30 mouse cellular contexts compared by ENCODE assay signal in the genomic region with DNA sequence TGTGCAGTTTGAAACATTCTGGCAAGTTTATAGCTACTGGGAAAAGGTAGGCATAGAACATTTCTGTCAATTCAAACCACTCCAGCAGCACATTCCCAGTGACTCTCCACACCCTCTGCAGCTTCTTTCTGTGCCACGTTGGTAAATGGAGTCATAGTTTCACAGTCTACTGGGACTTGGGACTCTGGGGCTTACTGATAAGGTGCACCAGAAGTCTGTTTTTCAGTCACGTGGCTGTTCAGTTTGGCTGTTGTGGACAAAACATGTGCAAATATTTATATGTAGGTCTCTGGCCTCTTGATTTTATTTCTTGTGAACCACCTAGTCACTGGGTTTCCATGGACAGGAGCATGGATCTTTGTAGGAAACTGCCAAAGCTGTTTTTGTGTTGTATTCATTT. TPM values are rescaled to one million over a fixed set of nuclear protein-coding genes. Genes with fewer than 3 reads are reported as not detected.
DNase-seq lines count a peak whose midpoint lies in the region; ATAC-seq lines count a peak whose summit lies in the region.
"Had no signal": no experiment of that assay in that cellular context is flagged by ENCODE, and none has a peak within 500 bp of the region (broad histone marks: within the 10 kb centered on the region; RNA-seq: fewer than 3 reads in every experiment).

No protein-coding gene starts in this region.

- no peak overlapping the region for H3K4me3 ChIP-seq in heart, embryonic 12.5 days
- H3K4me3 ChIP-seq in intestine, embryonic 15.5 days (replicated peaks): no peak overlapping the region
- no peak overlapping the region for H3K4me3 ChIP-seq in liver, embryonic 13.5 days (replicated peaks)
- H3K4me3 ChIP-seq: forebrain, embryonic 10.5 days; heart, embryonic 15.5 days; hindbrain, embryonic 15.5 days; limb, embryonic 15.5 days; megakaryocyte, embryonic 14.5 days; midbrain, embryonic 15.5 days; myocyte had no signal

- no peak overlapping the region for H3K4me2 ChIP-seq in heart, embryonic 12.5 days
- no peak overlapping the region for H3K4me2 ChIP-seq in intestine, embryonic 15.5 days (replicated peaks)
- H3K4me2 ChIP-seq in liver, embryonic 13.5 days: 0 out of 2 replicates have a peak overlapping the region, but pooled peaks have one; percentile 25
- H3K4me2 ChIP-seq: heart, embryonic 15.5 days; hindbrain, embryonic 15.5 days; limb, embryonic 15.5 days; midbrain, embryonic 15.5 days had no signal

- H3K36me3 ChIP-seq in heart, embryonic 12.5 days: peaks cover 74% of the 10 kb centered on the region
- H3K36me3 ChIP-seq in intestine, embryonic 15.5 days: peaks cover 21% of the 10 kb centered on the region
- H3K36me3 ChIP-seq in liver, embryonic 13.5 days: peaks cover 94% of the 10 kb centered on the region

- peaks cover 34% of the 10 kb centered on the region for H3K4me1 ChIP-seq in heart, embryonic 12.5 days (replicated peaks)
- no peaks in the 10 kb centered on the region for H3K4me1 ChIP-seq in intestine, embryonic 15.5 days (replicated peaks)
- H3K4me1 ChIP-seq in liver, embryonic 13.5 days (replicated peaks): peaks cover 25% of the 10 kb centered on the region
- H3K4me1 ChIP-seq: forebrain, embryonic 10.5 days; hindbrain, embryonic 15.5 days; limb, embryonic 15.5 days; midbrain, embryonic 15.5 days had no signal

- H3K9me3 ChIP-seq in heart, embryonic 12.5 days (replicated peaks): no peaks in the 10 kb centered on the region
- H3K9me3 ChIP-seq in intestine, embryonic 15.5 days: no peaks in the 10 kb centered on the region
- no peaks in the 10 kb centered on the region for H3K9me3 ChIP-seq in liver, embryonic 13.5 days (replicated peaks)
- H3K9me3 ChIP-seq: forebrain, embryonic 10.5 days; heart, embryonic 15.5 days; hindbrain, embryonic 15.5 days; limb, embryonic 15.5 days; megakaryocyte, embryonic 14.5 days; midbrain, embryonic 15.5 days had no signal

- no peak overlapping the region for H3K9ac ChIP-seq in heart, embryonic 12.5 days
- no peak overlapping the region for H3K9ac ChIP-seq in intestine, embryonic 15.5 days
- peak overlapping the region; percentile 22; the same call in 1 of the 2 replicates for H3K9ac ChIP-seq in liver, embryonic 13.5 days
- H3K9ac ChIP-seq: heart, embryonic 15.5 days; hindbrain, embryonic 15.5 days; limb, embryonic 15.5 days; midbrain, embryonic 15.5 days had no signal

- H3K27me3 ChIP-seq in heart, embryonic 12.5 days (replicated peaks): no peaks in the 10 kb centered on the region
- no peaks in the 10 kb centered on the region for H3K27me3 ChIP-seq in intestine, embryonic 15.5 days (replicated peaks)
- no peaks in the 10 kb centered on the region for H3K27me3 ChIP-seq in liver, embryonic 13.5 days
- H3K27me3 ChIP-seq: heart, embryonic 15.5 days; hindbrain, embryonic 15.5 days; limb, embryonic 15.5 days; megakaryocyte, embryonic 14.5 days; midbrain, embryonic 15.5 days had no signal

- H3K27ac ChIP-seq in heart, embryonic 12.5 days (ENCODE audit: poor library complexity, severe bottlenecking): no peak overlapping the region
- H3K27ac ChIP-seq in intestine, embryonic 15.5 days: no peak overlapping the region
- peak overlapping the region; percentile 80 for H3K27ac ChIP-seq in liver, embryonic 13.5 days
- H3K27ac ChIP-seq: forebrain, embryonic 10.5 days; hindbrain, embryonic 15.5 days; kidney, postnatal 0 days; limb, embryonic 15.5 days; midbrain, embryonic 15.5 days had no signal

- 63% methylated on average over 2 of the region's 2 CpGs for WGBS in heart, embryonic 12.5 days
- WGBS in intestine, embryonic 15.5 days: 66% methylated on average over 2 of the region's 2 CpGs
- WGBS in liver, embryonic 13.5 days (ENCODE audit: insufficient replicate concordance): 10% methylated on average over 2 of the region's 2 CpGs

- DNase-seq in heart, adult 8-10 months (ENCODE audit: low spot score): no peak
- DNase-seq in liver, embryonic 13.5 days: peak; percentile 64
- DNase-seq in yolk sac, embryonic 10.5 days (ENCODE audit: low spot score): peak; percentile 11
- no peak for DNase-seq in frontal cortex, postnatal 10 days (ENCODE audit: low spot score in 2 of 2)
- DNase-seq in cerebellum, postnatal 14 days: no peak
- DNase-seq in adrenal gland, adult 8-10 months: no peak
- DNase-seq: cerebellum, adult 11 months; cerebellum, postnatal 25 days; embryo, embryonic 11 days; heart, adult 11 months; heart, postnatal 4 days; kidney, adult 11 months; layer of hippocampus, postnatal 36 days; lung, postnatal 10 days; right cerebral cortex, postnatal 14 days; thymus, postnatal 14 days had no signal

- ATAC-seq in heart, embryonic 12.5 days (ENCODE audit: insufficient number of reproducible peaks, low FRiP score): peak; percentile 73
- ATAC-seq in intestine, embryonic 15.5 days: peak; percentile 54; the same call in 1 of the 2 replicates
- peak; percentile 91 for ATAC-seq in liver, embryonic 13.5 days (ENCODE audit: low read depth)
- ATAC-seq: midbrain, embryonic 15.5 days had no signal

RNA-seq across cellular contexts. Expression of a gene that starts 23.6 kb away (rescaled TPM):
- 71.7 and 73.8 TPM in 2 replicates for polyA plus RNA-seq in heart, embryonic 12.5 days (2016; fragmentation: Nextera tagmentation; extraction: Ambion mirVana)
- total RNA-seq in heart, adult 8-10 months (2022): 10 to 100 TPM; 34.2 to 36.4 (median 35.8) TPM
- polyA plus RNA-seq in intestine, embryonic 15.5 days (2015; fragmentation: Nextera tagmentation; extraction: Ambion mirVana): 78.3 and 79.4 TPM in 2 replicates
- polyA plus RNA-seq in liver, embryonic 13.5 days (2015; fragmentation: Nextera tagmentation; extraction: Ambion mirVana): 39.8 and 44.9 TPM in 2 replicates
- total RNA-seq in adrenal gland, adult 8-10 months (2022): 10 to 100 TPM; 55.0 to 59.3 (median 56.6) TPM

RNA-seq across cellular contexts. Expression of a gene that starts 34.6 kb away (rescaled TPM):
- not detected in 2 replicates for polyA plus RNA-seq in heart, embryonic 12.5 days (2016; fragmentation: Nextera tagmentation; extraction: Ambion mirVana)
- total RNA-seq in heart, adult 8-10 months (2022): not detected
- not detected in 2 replicates for polyA plus RNA-seq in intestine, embryonic 15.5 days (2015; fragmentation: Nextera tagmentation; extraction: Ambion mirVana)
- not detected in 2 replicates for polyA plus RNA-seq in liver, embryonic 13.5 days (2015; fragmentation: Nextera tagmentation; extraction: Ambion mirVana)
- 1 to 10 TPM in 1 of 4 experiments, not detected in 3; 3.1 TPM for total RNA-seq in adrenal gland, adult 8-10 months (2022)
- total RNA-seq: gastrocnemius, adult 8-10 months; heart, postnatal 4 days; layer of hippocampus, postnatal 36 days; left cerebral cortex, postnatal 36 days had no signal
- polyA plus RNA-seq: embryonic facial prominence, embryonic 14.5 days; forebrain, embryonic 10.5 days; heart, embryonic 15.5 days; kidney, postnatal 0 days; limb, embryonic 15.5 days; neural tube, embryonic 14.5 days had no signal

RNA-seq across cellular contexts. Expression of a gene that starts 40.8 kb away (rescaled TPM):
- polyA plus RNA-seq in heart, embryonic 12.5 days (2016; fragmentation: Nextera tagmentation; extraction: Ambion mirVana): 14.9 and 16.5 TPM in 2 replicates
- total RNA-seq in heart, adult 8-10 months (2022): 1 to 10 TPM; 8.8 to 9.6 (median 9.2) TPM
- 18.5 and 18.6 TPM in 2 replicates for polyA plus RNA-seq in intestine, embryonic 15.5 days (2015; fragmentation: Nextera tagmentation; extraction: Ambion mirVana)
- 15.5 and 16.0 TPM in 2 replicates for polyA plus RNA-seq in liver, embryonic 13.5 days (2015; fragmentation: Nextera tagmentation; extraction: Ambion mirVana)
- total RNA-seq in adrenal gland, adult 8-10 months (2022): 10 to 100 TPM; 20.5 to 34.7 (median 26.4) TPM

RNA-seq across cellular contexts. Expression of a gene that starts 43.9 kb away (rescaled TPM):
- polyA plus RNA-seq in heart, embryonic 12.5 days (2016; fragmentation: Nextera tagmentation; extraction: Ambion mirVana): 102 and 109 TPM in 2 replicates
- total RNA-seq in heart, adult 8-10 months (2022): 10 to 100 TPM; 45.6 to 62.3 (median 52.4) TPM
- polyA plus RNA-seq in intestine, embryonic 15.5 days (2015; fragmentation: Nextera tagmentation; extraction: Ambion mirVana): 126 and 128 TPM in 2 replicates
- 134 and 138 TPM in 2 replicates for polyA plus RNA-seq in liver, embryonic 13.5 days (2015; fragmentation: Nextera tagmentation; extraction: Ambion mirVana)
- total RNA-seq in adrenal gland, adult 8-10 months (2022): 10 to 100 TPM; 63.8 to 78.6 (median 70.4) TPM

Comparison
In these comparisons a context has a peak if more than half of its experiments do, and no peak if none do; other contexts are left out.
1. DNase-seq: peak in liver, embryonic 13.5 days (single experiment) and yolk sac, embryonic 10.5 days (single experiment); none in heart, adult 8-10 months (single experiment), frontal cortex, postnatal 10 days (0 of 2), cerebellum, postnatal 14 days (0 of 2) and adrenal gland, adult 8-10 months (single experiment).
2. Peak in every context shown above with its lines, with median percentiles within 50 percentile points of each other: ATAC-seq.